In genomic region chr16:29787633-29788511, GRCm38 (mm10) we compare ENCODE assay signal across 11 mouse cellular contexts.
A peak's percentile ranks its signal among the peaks of the same experiment; 100 is the strongest.
DNase-seq lines count a peak whose midpoint lies in the region; ATAC-seq and TF ChIP-seq lines count a peak whose summit lies in the region.
"Had no signal": no experiment of that assay in that cellular context is flagged by ENCODE, and none has a peak within 500 bp of the region (broad histone marks: within the 10 kb centered on the region; RNA-seq: fewer than 3 reads in every experiment).

No protein-coding gene starts in this region.

- no peak for TF ChIP-seq CTCF in hindbrain, postnatal 0 days (IDR thresholded peaks at IDR 0.05; ENCODE audit: low read depth)

- H3K9ac ChIP-seq in kidney, embryonic 15.5 days, result no peak overlapping the region
- H3K9ac ChIP-seq in liver, embryonic 16.5 days (ENCODE audit: low read depth, low read length), result peak overlapping the region; percentile 25; the same call in 1 of the 2 replicates
- no peak overlapping the region for H3K9ac ChIP-seq in hindbrain, postnatal 0 days (replicated peaks; ENCODE audit: low read length)
- H3K9ac ChIP-seq in hindbrain, embryonic 16.5 days (ENCODE audit: low read depth, low read length), result no peak overlapping the region
- H3K9ac ChIP-seq: hindbrain, embryonic 12.5 days; midbrain, embryonic 13.5 days had no signal

- 0 out of 2 replicates have a peak overlapping the region, but pooled peaks have one; percentile 33 for H3K4me2 ChIP-seq in kidney, embryonic 15.5 days
- peak overlapping the region; percentile 40 for H3K4me2 ChIP-seq in liver, embryonic 16.5 days (ENCODE audit: low read depth, low read length)
- no peak overlapping the region for H3K4me2 ChIP-seq in hindbrain, postnatal 0 days (ENCODE audit: low read depth, low read length)
- no peak overlapping the region for H3K4me2 ChIP-seq in hindbrain, embryonic 16.5 days (ENCODE audit: low read length)
- H3K4me2 ChIP-seq: hindbrain, embryonic 12.5 days; midbrain, embryonic 13.5 days had no signal

- peak overlapping the region; percentile 97 for H3K27ac ChIP-seq in kidney, embryonic 15.5 days
- peak overlapping the region; percentile 87 for H3K27ac ChIP-seq in liver, embryonic 16.5 days (ENCODE audit: low read length)
- no peak overlapping the region for H3K27ac ChIP-seq in hindbrain, postnatal 0 days
- H3K27ac ChIP-seq in hindbrain, embryonic 16.5 days (ENCODE audit: low read depth, low read length), result no peak overlapping the region
- H3K27ac ChIP-seq: hindbrain, embryonic 12.5 days; midbrain, embryonic 13.5 days had no signal

- H3K4me3 ChIP-seq in kidney, embryonic 15.5 days (replicated peaks), result no peak overlapping the region
- H3K4me3 ChIP-seq in liver, embryonic 16.5 days (ENCODE audit: low read depth, low read length), result no peak overlapping the region
- H3K4me3 ChIP-seq in hindbrain, postnatal 0 days (ENCODE audit: low read length), result no peak overlapping the region
- H3K4me3 ChIP-seq in hindbrain, embryonic 16.5 days (ENCODE audit: low read length), result no peak overlapping the region
- H3K4me3 ChIP-seq: hindbrain, embryonic 12.5 days; midbrain, embryonic 13.5 days had no signal

- H3K36me3 ChIP-seq in kidney, embryonic 15.5 days, result no peaks in the 10 kb centered on the region
- H3K36me3 ChIP-seq in liver, embryonic 16.5 days (ENCODE audit: control insufficient read depth, insufficient read depth), result no peaks in the 10 kb centered on the region
- no peaks in the 10 kb centered on the region for H3K36me3 ChIP-seq in hindbrain, postnatal 0 days (ENCODE audit: insufficient read depth, low read length)
- H3K36me3 ChIP-seq in hindbrain, embryonic 16.5 days (ENCODE audit: control insufficient read depth, insufficient read depth, low read length), result no peaks in the 10 kb centered on the region
- H3K36me3 ChIP-seq: hindbrain, embryonic 12.5 days; midbrain, embryonic 13.5 days had no signal

- no peaks in the 10 kb centered on the region; the same call in 1 of the 2 replicates for H3K9me3 ChIP-seq in kidney, embryonic 15.5 days (replicated peaks)
- H3K9me3 ChIP-seq in liver, embryonic 16.5 days (replicated peaks; ENCODE audit: control insufficient read depth, low read length), result no peaks in the 10 kb centered on the region
- no peaks in the 10 kb centered on the region for H3K9me3 ChIP-seq in hindbrain, postnatal 0 days (ENCODE audit: low read length)
- no peaks in the 10 kb centered on the region for H3K9me3 ChIP-seq in hindbrain, embryonic 16.5 days (ENCODE audit: control insufficient read depth, low read length)

- 58% methylated on average over 5 of the region's 5 CpGs for WGBS in kidney, embryonic 15.5 days
- 39% methylated on average over 5 of the region's 5 CpGs for WGBS in liver, embryonic 16.5 days (ENCODE audit: insufficient replicate concordance)
- WGBS in hindbrain, postnatal 0 days, result 78% methylated on average over 5 of the region's 5 CpGs
- 76% methylated on average over 5 of the region's 5 CpGs for WGBS in hindbrain, embryonic 16.5 days

- DNase-seq in 3T3-L1 (ENCODE audit: low read depth, low spot score), result peak; percentile 59
- DNase-seq in c-Kit-positive CD71-positive TER-119-negative erythroid progenitor cells, embryonic 14.5 days (ENCODE audit: low read depth), result peak; percentile 60
- DNase-seq in layer of hippocampus, postnatal 10 days (ENCODE audit: low spot score in 2 of 2), result no peak
- no peak for DNase-seq in hindbrain, postnatal 0 days (ENCODE audit: low spot score)
- no peak for DNase-seq in cerebellum, adult 11-12 months
- DNase-seq: cerebellum, postnatal 14 days had no signal

- peak; percentile 89 for ATAC-seq in kidney, embryonic 15.5 days (replicated peaks; ENCODE audit: low FRiP score)
- peak; percentile 92 for ATAC-seq in liver, embryonic 16.5 days (ENCODE audit: low read depth)
- ATAC-seq in hindbrain, postnatal 0 days, result no peak
- no peak for ATAC-seq in hindbrain, embryonic 16.5 days
- ATAC-seq: midbrain, embryonic 13.5 days had no signal

- H3K4me1 ChIP-seq in kidney, embryonic 15.5 days, result peaks cover 21% of the 10 kb centered on the region
- H3K4me1 ChIP-seq in liver, embryonic 16.5 days (ENCODE audit: control insufficient read depth, low read depth, low read length), result peaks cover 9% of the 10 kb centered on the region
- H3K4me1 ChIP-seq in hindbrain, postnatal 0 days (ENCODE audit: insufficient read depth, low read length), result no peaks in the 10 kb centered on the region
- H3K4me1 ChIP-seq in hindbrain, embryonic 16.5 days (ENCODE audit: control insufficient read depth, insufficient read depth, low read depth, low read length), result no peaks in the 10 kb centered on the region
- H3K4me1 ChIP-seq: hindbrain, embryonic 12.5 days; midbrain, embryonic 13.5 days had no signal

- no peaks in the 10 kb centered on the region for H3K27me3 ChIP-seq in kidney, embryonic 15.5 days
- no peaks in the 10 kb centered on the region for H3K27me3 ChIP-seq in liver, embryonic 16.5 days (ENCODE audit: control insufficient read depth, insufficient read depth, low read depth, low read length)
- H3K27me3 ChIP-seq in hindbrain, postnatal 0 days (ENCODE audit: insufficient read depth, low read length), result no peaks in the 10 kb centered on the region
- H3K27me3 ChIP-seq in hindbrain, embryonic 16.5 days (replicated peaks; ENCODE audit: control insufficient read depth, insufficient read depth, low read length), result no peaks in the 10 kb centered on the region

Comparison
In these comparisons a context has a peak if more than half of its experiments do, and no peak if none do; other contexts are left out.
1. DNase-seq: peak in 3T3-L1 (single experiment) and c-Kit-positive CD71-positive TER-119-negative erythroid progenitor cells, embryonic 14.5 days (single experiment); none in layer of hippocampus, postnatal 10 days (0 of 2), hindbrain, postnatal 0 days (single experiment) and cerebellum, adult 11-12 months (single experiment).
2. ATAC-seq: peak in kidney, embryonic 15.5 days (single experiment) and liver, embryonic 16.5 days (single experiment); none in hindbrain, postnatal 0 days (single experiment) and hindbrain, embryonic 16.5 days (single experiment).
3. H3K27ac ChIP-seq: peak in kidney, embryonic 15.5 days (single experiment) and liver, embryonic 16.5 days (single experiment); none in hindbrain, postnatal 0 days (single experiment) and hindbrain, embryonic 16.5 days (single experiment).
4. H3K4me2 ChIP-seq: peak in kidney, embryonic 15.5 days (single experiment) and liver, embryonic 16.5 days (single experiment); none in hindbrain, postnatal 0 days (single experiment) and hindbrain, embryonic 16.5 days (single experiment).